Mouse (Mus musculus): ENCODE measurements around the gene C4b. TPM values are rescaled to one million over a fixed set of nuclear protein-coding genes. Genes with fewer than 3 reads are reported as not detected.
"Not testable (repeated sequence)": the region's sequence is repeated elsewhere in the genome, so short reads cannot be mapped to it uniquely, and the experiment has no call there.

C4b gene
- total RNA-seq, 2 experiments from 2014 or later = 16.5 to 17.5 TPM

DNA sequence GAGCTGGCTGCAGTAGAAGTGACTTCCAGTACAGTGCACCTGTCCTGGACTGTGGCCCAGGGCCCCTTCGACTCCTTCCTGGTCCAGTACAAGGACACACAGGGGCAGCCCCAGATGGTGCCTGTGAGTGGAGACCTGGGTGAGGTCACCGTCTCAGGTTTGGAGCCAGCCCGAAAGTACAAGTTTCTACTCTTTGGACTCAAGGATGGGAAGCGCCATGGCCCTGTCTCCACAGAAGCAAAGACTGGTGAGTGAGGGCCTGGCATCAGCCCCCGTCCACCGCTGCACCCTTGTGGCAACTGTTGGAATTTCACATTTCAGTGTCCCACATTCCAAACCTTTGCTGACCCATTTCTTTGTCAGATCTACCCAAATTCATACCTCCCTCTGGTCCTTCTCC, 30.7 kb downstream of the C4b start:
- peak; percentile 70 to 84 for DNase-seq (ENCODE audit: extremely low spot score in 1 of 2, low spot score in 1 of 2)

DNA sequence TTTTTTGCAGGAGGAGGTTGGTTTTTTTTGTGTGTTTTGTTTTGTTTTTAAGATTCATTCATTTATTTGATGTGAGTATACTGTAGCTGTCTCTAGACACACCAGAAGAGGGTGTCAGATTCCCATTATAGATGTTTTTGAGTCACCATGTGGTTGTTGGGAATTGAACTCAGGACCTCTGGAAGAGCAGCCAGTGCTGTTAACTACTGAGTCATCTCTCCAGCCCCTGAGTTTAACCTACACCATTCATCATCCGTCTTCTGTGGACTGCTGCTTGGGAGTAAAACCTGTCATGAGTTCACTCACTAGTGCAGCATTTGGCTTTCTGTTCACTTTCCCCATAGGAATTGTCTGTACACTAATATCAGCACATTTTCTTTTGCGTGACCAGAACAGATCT, 37.2 kb downstream of the C4b start:
- DNase-seq (ENCODE audit: extremely low spot score in 1 of 2, low spot score in 1 of 2) = not testable (repeated sequence)

- no peak for DNase-seq (ENCODE audit: extremely low spot score in 1 of 2, low spot score in 1 of 2)
Measured at GRCm38 (mm10) chr17:34700671-34701071, 43.0 kb downstream of the C4b start.

DNA sequence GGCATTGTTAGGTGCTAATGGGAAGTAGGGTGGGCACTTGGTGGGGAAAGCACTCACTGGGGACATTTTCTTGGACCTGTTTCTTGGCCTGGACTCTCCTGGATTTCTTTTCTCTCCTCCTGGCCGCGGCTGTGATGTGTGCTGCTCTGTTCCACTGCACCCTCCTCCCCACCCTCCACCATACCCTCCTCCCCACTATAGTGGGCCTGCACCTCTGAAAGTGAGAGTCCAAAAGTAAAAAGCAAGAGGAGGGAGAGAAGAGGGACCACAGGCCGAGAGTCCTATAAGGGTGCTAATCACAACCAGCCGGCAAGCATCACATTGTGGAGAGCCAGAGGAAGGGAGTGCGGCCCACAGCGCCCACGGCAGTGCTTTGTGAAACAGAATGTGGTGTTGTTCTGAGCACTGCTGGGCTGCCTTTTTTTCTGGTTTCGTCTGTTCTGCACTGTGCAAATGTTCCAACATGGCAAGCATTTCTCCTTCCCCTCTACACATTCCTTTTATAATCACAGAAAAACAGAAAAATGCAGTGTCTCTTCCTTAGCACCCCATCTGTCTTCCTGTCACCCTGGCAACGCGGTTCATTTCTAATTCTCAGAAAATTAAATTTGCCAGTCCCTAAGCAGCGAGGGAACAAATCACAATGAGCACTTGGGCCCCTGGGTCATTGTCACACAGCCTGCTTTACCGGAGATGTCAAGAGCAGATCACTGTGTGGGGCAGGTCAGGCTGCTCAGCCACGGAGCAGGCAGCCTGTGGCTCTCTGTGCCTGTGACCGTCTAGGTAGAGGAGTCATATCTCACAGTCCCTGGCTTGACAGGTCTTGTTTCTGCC, 43.9 kb downstream of the C4b start:
- peak; percentile 47 to 48 for DNase-seq (ENCODE audit: extremely low spot score in 1 of 2, low spot score in 1 of 2)

- DNase-seq (ENCODE audit: extremely low spot score in 1 of 2, low spot score in 1 of 2) = no peak
Measured at GRCm38 (mm10) chr17:34692906-34693305, 50.8 kb downstream of the C4b start.

DNA sequence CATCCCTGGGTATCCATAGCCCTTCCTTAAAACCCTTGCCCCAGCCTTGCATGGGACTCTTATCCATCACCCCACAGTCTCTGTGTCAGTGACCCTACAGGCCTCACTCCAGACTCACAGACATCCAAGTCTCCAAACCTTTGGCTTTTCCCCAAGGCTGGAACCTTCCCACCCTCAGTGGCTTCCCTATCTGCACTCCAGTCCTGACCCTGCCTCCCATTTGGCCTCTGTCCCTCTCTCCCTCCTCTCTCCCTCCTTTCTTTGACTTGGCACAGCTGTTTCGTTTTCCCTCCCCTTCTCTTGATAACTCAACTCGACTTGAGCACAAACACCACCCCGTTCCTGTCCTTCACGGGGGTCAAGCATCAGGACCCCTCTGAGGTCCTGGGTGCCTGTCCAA, 53.2 kb downstream of the C4b start:
- DNase-seq (ENCODE audit: extremely low spot score in 1 of 2, low spot score in 1 of 2) = no peak

DNA sequence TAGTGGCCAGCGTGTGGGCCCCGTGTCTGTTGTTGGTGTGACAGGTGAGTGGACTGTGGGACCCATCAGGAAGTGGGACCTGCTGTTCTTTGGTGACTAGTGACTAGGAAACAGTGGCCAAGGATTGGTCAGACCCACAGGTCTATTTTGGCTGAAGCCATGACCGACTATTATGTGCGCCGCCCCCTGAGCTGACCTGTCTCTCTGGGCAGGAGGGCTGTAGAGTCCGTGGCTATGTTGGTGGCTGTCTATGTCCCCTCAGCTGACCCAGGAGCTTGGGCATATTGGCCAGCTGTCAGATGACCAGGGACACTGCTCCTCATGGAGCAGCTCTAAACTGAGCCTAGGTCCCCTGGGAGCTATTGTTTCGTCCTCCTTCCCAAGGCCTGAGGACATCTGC, 54.8 kb downstream of the C4b start:
- DNase-seq (ENCODE audit: extremely low spot score in 1 of 2, low spot score in 1 of 2) = no peak

DNA sequence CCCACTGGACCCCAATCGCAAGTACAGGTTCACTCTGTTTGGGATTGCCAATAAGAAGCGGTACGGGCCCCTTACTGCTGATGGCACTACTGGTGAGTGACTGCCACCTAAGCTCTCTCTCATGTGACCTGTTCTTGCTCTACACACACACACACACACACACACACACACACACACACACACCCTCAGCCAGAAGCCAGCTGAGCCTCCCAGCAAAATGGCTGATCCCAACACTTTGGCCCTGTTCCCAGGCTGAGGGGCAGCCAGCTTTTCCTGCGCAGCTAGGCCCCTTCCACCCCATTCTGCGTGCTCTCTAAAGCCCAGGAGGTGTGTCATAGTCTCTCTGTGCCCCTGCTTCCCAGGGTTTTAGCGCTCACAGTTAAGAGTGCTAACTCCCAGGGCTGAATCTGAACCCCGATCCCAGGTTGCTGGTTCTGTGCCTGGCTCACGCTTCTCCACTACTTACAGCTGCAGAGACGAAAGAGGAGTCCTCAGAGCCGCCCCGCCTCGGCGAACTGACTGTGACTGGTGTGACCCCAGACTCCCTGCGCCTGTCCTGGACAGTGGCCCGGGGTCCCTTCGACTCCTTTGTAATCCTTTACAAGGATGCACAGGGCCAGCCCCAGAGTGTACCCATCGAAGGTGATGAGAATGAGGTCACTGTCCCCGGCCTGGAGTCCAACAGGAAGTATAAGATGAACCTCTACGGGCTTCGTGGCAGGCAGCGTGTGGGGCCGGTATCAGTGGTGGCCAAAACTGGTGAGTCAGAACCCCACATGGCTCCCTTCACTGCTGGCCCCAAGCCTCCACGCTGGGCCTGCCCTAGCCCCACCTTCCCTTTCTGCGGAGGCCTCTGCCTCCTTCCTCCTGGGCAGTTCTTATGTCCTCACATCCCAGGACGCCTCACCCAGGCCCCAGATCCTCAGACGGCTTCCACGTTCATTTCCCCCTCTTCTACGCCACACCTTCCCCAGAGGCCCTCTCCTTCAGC, 58.3 kb downstream of the C4b start:
- DNase-seq (ENCODE audit: extremely low spot score in 1 of 2, low spot score in 1 of 2) = no peak

- no peak for DNase-seq (ENCODE audit: extremely low spot score in 1 of 2, low spot score in 1 of 2)
Measured at GRCm38 (mm10) chr17:34684253-34684893, 59.3 kb downstream of the C4b start.

DNA sequence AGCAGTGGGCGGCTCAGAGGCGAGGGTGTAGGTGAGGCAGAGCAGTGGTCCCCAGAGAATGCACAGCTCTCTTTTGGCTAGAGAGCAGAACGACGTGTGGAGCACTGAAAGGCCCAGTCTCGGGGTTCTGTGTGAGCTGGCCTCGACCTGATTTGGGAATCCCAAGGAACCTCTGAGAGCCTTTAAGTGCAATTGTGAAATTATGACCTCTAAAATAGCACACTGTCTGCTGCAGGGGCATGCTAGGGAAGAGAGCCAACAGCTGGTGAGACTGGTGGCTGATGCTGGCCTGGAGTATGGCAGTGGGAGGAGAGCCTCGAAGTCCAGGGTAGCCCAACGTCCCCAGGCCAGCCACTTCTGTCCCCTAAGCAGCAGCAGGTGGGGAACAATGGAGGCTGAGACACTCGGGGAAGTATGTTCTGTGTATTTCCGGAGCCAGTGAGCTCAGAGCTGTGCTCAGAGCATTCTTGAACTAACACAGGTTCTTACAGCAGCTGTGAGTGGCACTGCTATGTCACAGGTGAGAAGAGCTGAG, 59.9 kb downstream of the C4b start:
- DNase-seq (ENCODE audit: extremely low spot score in 1 of 2, low spot score in 1 of 2) = no peak

DNA sequence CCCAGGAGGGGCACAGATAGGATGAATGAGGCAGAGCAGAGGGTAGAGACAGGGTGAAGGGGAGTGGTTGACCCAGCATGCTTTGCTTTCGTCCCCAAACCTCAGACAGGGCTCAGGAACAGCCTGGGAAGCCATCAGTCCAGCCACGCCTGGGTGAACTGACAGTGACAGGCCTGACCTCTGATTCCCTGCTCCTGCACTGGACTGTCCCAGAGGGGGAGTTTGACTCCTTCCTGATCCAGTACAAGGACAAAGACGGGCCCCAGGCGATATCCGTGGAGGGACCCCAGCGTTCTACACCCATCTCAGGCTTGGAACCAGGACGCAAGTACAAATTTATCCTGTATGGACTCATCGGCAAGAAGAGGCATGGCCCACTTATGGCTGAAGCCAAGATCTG, 60.5 kb downstream of the C4b start:
- DNase-seq (ENCODE audit: extremely low spot score in 1 of 2, low spot score in 1 of 2) = no peak

- DNase-seq (ENCODE audit: extremely low spot score in 1 of 2, low spot score in 1 of 2) = no peak
Measured at GRCm38 (mm10) chr17:34681881-34682536, 61.7 kb downstream of the C4b start.

GRCm38 (mm10) chr17:34681132-34681571, 62.5 kb downstream of the C4b start:
- no peak for DNase-seq (ENCODE audit: extremely low spot score in 1 of 2, low spot score in 1 of 2)

- no peak for DNase-seq (ENCODE audit: extremely low spot score in 1 of 2, low spot score in 1 of 2)
Measured at GRCm38 (mm10) chr17:34680621-34681020, 63.1 kb downstream of the C4b start.

- no peak for DNase-seq (ENCODE audit: extremely low spot score in 1 of 2, low spot score in 1 of 2)
Measured at GRCm38 (mm10) chr17:34680191-34680590, 63.5 kb downstream of the C4b start.

Small RNAs within 50 kb of the gene (microRNA-seq; reads per million reads assigned to microRNA genes)
- 0 reads per million in 2 experiments for gene Gm27471

Other genes starting within 250 kb of the C4b start
- not detected for gene Btnl6, start 226.5 kb downstream of the C4b start, total RNA-seq (2021)
- 10 to 100 TPM in 1 of 2 experiments, 1 to 10 TPM in 1; 9.5 to 11.2 TPM for gene Notch4, start 179.6 kb downstream of the C4b start, total RNA-seq (2021)
- 1 to 10 TPM; 1.3 to 2.1 TPM for gene Gpsm3, start 154.1 kb downstream of the C4b start, total RNA-seq (2021)
- gene Pbx2, start 152.6 kb downstream of the C4b start, total RNA-seq (2021) = 10 to 100 TPM; 55.8 to 61.5 TPM
- gene Ager, start 146.0 kb downstream of the C4b start, total RNA-seq (2021) = 1 to 10 TPM in 1 of 2 experiments, under 1 TPM in 1; 0.94 to 1.1 TPM
- 10 to 100 TPM; 81.0 to 85.5 TPM for gene Rnf5, start 140.2 kb downstream of the C4b start, total RNA-seq (2021)
- gene Agpat1, start 139.6 kb downstream of the C4b start, total RNA-seq (2021) = 100 to 1,000 TPM; 170 to 172 TPM
- gene Egfl8, start 127.9 kb downstream of the C4b start, total RNA-seq (2021) = 1 to 10 TPM; 2.1 to 3.7 TPM
- 10 to 100 TPM; 42.4 to 48.4 TPM for gene Ppt2, start 115.4 kb downstream of the C4b start, total RNA-seq (2021)
- gene Prrt1, start 114.3 kb downstream of the C4b start, total RNA-seq (2021) = 100 to 1,000 TPM; 259 to 330 TPM
- gene Fkbpl, start 99.1 kb downstream of the C4b start, total RNA-seq (2021) = 10 to 100 TPM; 14.1 to 14.9 TPM
- 100 to 1,000 TPM in 1 of 2 experiments, 10 to 100 TPM in 1; 97.1 to 102 TPM for gene Atf6b, start 96.7 kb downstream of the C4b start, total RNA-seq (2021)
- 1 to 10 TPM; 7.1 to 9.0 TPM for gene Tnxb, start 73.3 kb downstream of the C4b start, total RNA-seq (2021)
- gene Cyp21a1, start 60.7 kb upstream of the C4b start, total RNA-seq (2021) = under 1 TPM; 0.12 to 0.19 TPM
- gene Stk19, start 93.1 kb upstream of the C4b start, total RNA-seq (2021) = 10 to 100 TPM; 57.3 to 59.8 TPM
- gene Dxo, start 93.1 kb upstream of the C4b start, total RNA-seq (2021) = 10 to 100 TPM; 36.7 to 37.7 TPM
- gene Skiv2l, start 106.3 kb upstream of the C4b start, total RNA-seq (2021) = 10 to 100 TPM; 64.7 to 72.4 TPM
- 10 to 100 TPM; 32.1 to 39.1 TPM for gene Nelfe, start 106.5 kb upstream of the C4b start, total RNA-seq (2021)
- under 1 TPM in 1 of 2 experiments, not detected in 1; 0.17 TPM for gene Cfb, start 118.6 kb upstream of the C4b start, total RNA-seq (2021)
- 1 to 10 TPM; 7.3 to 7.7 TPM for gene Zbtb12, start 135.6 kb upstream of the C4b start, total RNA-seq (2021)
- gene Gm20547, start 138.2 kb upstream of the C4b start, total RNA-seq (2021) = not detected
- gene C2, start 154.4 kb upstream of the C4b start, total RNA-seq (2021) = 1 to 10 TPM in 1 of 2 experiments, under 1 TPM in 1; 0.86 to 1.9 TPM
- gene Ehmt2, start 154.6 kb upstream of the C4b start, total RNA-seq (2021) = 100 to 1,000 TPM; 164 to 188 TPM
- under 1 TPM; 0.20 to 0.21 TPM for gene Slc44a4, start 170.6 kb upstream of the C4b start, total RNA-seq (2021)
- 10 to 100 TPM; 37.2 to 37.4 TPM for gene Neu1, start 187.4 kb upstream of the C4b start, total RNA-seq (2021)
- 10 to 100 TPM; 17.0 to 23.5 TPM for gene Hspa1b, start 215.4 kb upstream of the C4b start, total RNA-seq (2021)
- not detected for gene Gm20481, start 226.0 kb upstream of the C4b start, total RNA-seq (2021)
- gene Hspa1a, start 228.3 kb upstream of the C4b start, total RNA-seq (2021) = 10 to 100 TPM; 14.9 to 17.9 TPM
- under 1 TPM; 0.22 to 0.31 TPM for gene Hspa1l, start 228.8 kb upstream of the C4b start, total RNA-seq (2021)
- gene Lsm2, start 238.0 kb upstream of the C4b start, total RNA-seq (2021) = 10 to 100 TPM; 18.1 to 19.3 TPM